Mouse (Mus musculus) c-Kit-positive CD71-positive TER-119-negative erythroid progenitor cells, embryonic 14.5 days (primary cell): ENCODE results near the gene Olfml1.

Experiments
- DNase-seq: peaks from one replicate; pipeline ENCODE4 v3.0.0-alpha.2; 2013; ENCODE audit warnings: low read depth

The Olfml1 gene

DNA sequence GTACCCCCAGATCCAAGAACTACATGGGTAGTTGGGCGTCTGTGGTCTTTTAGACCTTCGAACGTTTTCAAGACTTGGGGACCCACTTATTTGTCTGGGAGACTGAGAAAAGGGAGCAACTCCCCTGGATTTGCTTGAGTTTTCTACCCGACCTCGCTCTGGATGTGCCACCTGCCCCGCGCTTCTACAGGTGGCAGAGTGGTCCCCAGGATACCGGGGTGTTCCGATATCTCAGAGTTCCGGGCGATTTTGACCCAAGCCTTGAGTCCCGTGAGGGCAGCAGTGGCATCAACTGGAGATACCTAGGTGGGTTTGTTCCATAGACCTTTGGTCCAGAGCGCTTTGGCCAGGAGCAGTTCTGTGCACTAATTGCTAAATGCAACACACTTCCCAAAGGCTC, 28.2 kb downstream of the Olfml1 start:
- DNase-seq = no peak

DNA sequence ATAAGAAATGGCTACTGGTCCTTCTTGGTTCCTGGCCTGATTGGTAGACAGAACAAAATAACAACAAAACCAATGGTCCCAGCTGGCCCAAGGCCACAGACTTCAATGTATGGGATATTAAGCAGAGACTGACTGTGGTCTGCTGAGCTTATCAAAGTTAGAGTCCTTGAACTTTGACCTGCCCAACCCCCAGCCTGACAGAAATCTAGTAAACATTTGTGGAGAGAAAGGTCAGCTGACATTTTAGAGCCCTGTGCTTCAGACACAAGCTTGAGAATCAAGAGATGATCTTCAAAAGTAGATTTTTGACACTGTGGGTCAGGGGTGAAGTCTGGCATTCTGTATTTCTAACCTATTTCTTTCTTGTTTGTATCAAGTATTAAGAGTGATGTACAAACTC, 29.5 kb downstream of the Olfml1 start:
- no peak for DNase-seq

DNA sequence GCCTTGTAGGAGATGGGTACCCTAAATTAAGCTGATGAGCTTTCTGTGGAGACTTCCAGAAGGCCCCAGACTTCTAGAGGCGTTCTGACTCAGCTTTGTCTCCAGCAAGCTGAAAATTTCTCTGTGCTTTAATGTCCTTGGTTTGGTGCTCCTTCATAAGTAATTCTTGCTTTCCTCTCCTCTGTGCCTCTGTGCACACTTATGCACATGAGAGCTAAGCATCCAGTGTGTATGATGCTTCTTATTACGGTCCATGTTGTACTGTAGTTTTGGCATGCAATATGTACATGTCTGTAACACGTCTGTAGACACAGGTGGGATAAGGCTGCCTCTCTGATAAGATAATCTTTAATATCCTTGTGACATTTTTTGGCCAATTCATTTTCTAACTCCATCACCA, 30.7 kb downstream of the Olfml1 start:
- DNase-seq = no peak

DNA sequence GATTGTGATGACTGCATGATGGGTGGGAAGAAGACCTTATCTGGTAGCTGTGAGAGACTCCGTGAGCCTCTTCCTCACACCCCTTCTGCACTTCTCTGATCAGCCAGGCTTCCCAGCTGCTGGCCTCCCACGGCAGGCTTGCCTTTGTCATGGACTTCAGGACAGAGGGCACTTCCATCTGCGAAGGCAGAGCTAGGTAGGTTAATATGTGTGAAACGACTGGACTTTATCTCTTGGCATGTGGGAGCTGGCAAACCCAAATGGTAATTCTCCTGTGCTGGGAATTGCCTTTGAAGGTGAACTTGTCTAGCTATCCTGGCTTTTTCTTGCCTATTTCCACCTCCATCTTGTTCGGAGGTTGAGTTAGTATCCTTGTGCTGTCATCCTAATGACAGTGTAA, 33.4 kb downstream of the Olfml1 start:
- DNase-seq = no peak

DNA sequence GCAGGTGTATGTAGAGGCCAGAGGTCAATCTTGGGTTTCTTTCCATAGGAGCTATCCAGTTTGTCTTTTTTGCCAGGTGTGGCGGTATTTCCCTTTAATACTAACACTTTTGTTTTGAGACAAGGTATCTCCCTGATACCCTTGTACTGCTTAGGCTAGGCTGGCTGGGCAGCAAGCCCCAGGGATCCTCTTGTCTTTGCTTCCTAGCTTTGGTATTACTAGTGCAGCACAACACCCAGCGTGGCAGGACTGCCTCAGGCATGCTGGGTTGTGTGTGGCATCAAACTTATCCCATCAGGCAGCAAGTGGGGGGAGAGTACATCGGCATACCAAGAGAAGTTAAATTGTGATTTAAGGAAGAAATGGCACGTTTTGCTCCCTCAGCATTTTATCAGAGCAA, 35.3 kb downstream of the Olfml1 start:
- DNase-seq = no peak

DNA sequence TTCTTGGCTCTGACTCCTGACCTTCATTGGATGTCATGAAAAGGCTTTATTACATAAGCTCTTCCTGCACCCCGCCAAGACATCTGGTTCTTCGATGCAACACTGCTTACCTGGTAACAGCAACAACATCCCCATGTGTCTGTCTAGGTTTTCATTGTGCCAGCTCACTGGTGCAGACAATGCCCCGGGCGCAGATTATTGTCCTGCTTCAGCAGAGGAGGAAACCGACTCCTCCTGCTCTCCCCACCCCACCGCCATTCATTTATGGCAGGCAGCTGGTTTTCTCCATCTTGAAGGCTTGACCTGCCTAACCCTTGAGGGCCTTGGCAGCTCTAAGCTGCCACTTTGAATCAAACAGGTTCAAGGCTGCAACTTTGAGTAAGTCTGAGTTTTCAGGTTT, 35.7 kb downstream of the Olfml1 start:
- no peak for DNase-seq

DNA sequence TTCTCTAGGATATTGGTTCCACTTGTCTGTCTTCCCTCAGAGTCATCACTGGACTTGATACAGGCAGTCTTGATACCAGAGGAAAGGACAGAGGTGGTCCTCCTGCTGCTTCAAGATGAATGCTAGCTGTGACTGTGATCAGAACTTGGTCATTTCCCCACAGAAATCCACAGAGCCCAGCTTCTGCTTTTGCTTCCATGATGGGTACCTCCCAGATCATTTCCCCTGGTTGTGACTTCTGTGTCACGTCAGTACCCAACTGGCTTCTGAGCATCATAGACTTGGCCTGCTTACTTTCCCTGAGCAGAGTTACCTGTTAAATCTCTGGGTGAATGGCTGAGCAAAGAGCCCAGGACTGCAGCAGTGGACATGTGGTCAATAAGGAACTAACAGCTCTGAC, 40.5 kb downstream of the Olfml1 start:
- no peak for DNase-seq

DNA sequence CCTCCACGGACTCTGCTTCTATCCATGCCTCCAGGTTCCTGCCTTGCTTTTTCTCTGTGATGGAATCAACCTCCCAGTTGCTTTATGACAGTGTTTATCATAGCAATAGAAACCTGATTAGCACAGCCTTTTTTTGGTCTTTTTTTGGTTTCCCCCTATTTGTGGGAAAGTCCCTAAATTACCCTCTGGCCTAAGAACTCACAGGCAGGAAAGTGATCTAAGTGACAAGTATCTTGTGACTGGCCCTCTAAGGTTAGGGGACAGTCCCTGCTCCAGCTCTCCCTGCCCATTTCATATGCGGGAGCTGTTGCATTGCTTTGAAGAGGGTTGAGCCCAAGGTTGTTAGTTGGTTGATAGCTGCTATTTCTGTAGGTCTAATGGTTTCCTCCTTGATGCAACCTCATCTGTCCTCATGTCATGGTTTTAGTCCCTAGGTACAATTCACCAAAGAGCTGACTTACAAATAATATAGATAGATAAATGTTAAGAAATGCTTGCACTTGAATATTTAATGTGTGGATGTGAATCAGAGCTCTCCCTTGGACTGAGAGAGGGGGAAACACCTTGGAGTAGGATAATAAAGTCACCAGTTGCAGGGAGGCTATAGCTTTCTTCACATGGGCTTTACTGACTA, 42.5 kb downstream of the Olfml1 start:
- DNase-seq = no peak

DNA sequence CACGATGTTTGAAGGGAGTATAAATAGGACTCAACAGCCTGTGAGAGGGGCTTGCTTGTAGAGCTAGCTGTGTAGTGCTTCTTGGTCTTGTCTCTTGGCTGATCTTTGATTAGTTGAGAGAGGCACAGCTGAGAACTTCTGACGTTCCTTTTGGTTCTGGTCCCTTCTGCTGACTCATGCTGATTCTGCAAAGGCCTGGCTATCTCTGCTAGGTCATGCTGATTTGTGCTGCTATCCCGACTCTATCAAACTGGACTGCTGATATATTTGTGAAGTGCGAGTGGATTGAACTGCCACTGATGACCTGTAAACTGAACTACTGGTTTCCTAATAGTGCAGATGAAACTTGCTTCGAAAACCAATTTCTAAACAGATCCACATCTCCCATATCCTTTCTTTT, 43.6 kb downstream of the Olfml1 start:
- DNase-seq = no peak

DNA sequence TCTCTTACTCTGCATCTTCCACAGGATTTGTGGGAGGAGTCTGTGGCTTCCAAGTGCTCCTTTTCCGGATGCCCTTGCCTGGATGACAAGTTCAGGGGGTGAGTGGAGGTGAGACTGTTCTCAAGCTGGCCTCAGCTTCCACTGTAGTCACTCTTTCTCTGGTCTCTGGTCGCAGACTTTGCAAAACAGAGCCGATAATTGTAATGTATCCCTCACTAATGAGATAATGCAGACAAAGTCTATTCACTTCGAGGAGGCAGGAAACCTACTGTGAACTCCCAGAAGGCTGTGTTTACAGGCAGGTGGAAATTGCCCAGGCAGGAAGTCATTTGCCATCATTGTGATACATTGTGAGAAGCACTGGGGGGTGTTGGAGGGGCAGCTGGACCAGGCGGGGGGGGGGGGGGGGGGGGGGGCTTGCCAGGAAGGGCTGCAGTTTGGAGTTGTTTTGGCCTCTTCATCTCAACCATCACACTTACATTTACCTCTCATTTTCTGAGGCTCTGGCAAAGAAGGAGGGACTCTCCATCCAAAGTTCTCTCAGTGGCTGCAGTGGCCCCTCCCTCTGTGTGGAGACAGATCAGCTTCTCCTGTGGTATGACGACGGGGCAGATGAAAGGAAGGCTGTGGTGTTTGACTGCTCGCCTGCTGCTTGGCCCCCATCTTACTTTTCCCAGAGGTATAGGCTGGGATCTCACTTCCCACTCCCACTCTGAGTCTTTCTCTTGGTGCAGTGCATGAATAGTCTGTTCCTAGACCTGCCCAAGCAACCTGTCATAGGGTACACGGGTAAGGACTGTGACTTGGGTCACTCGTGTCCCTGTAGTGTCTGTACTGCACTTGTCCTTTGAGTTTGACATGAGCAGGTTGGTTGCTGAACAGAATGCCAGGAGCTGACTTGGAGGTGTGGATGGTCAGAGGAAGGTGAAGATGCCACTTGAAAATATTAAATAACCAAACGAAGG, 51.1 kb downstream of the Olfml1 start:
- no peak for DNase-seq

DNA sequence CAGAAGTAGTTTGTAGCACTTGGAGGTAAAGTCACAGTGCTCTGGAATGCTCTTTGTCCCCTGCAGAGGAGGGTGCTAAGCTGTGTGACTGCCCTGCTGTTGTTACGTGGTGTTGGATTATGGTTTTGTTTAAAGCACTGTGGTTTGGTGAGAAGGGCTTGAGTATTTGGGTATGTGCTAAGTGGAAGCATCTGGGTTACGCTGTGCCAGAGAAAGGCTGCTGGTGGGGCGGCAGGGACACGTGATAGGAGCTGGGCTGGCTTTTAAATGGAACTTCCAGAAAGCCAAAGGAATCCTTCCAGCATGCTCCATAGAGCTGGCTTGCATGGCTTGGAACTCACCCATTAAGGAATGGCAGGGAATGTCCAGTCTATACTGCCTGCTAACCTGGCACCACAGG, 52.0 kb downstream of the Olfml1 start:
- DNase-seq = no peak

DNA sequence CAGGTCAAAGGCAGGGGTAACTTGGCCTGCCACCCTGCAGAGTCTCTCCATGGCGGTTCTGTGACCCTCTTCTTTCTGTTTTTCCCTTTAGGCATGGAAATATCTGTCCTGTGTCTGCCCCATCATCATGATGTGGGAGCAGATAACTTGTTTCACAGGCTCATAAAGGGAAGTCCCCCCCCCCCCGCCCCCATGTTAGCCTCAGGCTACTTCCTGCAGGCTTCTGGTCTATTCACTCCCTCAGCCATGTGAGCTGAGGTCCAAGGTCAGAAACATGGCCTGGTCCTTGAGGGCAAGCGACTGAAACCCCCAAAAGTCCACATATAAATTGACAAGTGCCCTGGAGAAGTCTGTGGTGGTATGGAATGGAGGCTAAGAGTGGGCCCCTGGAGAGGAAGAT, 52.9 kb downstream of the Olfml1 start:
- no peak for DNase-seq

DNA sequence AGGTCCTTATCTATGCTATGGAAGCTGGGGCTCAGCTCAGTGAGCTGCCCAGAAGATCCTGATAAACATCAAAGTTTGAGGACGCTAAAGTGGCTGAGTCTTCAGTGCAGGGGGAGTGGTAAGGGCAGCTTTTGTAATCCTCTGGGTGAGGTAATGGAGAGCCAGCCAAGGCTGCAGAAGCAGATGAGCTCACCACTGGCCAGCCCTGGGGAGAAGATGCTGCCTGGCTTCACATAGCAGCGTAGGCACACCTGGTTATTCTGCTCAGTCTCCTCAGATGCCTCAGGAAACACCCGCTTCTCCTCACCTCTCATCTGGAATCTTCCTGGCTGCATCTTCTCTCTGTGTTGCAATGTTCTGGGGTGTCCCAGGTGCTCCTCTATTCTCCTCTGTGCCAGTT, 57.2 kb downstream of the Olfml1 start:
- DNase-seq = no peak

DNA sequence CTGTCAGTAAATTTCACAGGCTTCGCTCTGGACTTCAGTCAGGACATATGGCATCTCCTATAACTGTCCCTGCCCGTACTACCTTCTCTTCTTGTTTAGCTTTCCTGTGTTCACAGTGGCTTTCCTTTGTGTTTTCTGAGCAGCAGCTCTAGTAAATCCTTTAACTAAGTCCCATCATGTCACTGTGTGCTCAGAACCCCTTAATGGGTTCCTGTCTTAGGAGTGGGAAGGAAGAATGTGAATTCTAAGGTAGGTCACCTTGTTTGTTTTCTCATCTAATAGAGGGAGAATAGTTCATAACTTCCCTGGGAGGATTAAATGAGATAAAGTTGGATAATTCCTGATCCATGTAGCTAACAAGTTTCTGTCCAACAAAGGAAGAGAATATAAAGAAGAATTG, 57.8 kb downstream of the Olfml1 start, which contains the start of gene 5330417H12Rik:
Gene 5330417H12Rik (minus strand): TSS at position 101 of the 400 bp plus-strand sequence.
- no peak for DNase-seq

DNA sequence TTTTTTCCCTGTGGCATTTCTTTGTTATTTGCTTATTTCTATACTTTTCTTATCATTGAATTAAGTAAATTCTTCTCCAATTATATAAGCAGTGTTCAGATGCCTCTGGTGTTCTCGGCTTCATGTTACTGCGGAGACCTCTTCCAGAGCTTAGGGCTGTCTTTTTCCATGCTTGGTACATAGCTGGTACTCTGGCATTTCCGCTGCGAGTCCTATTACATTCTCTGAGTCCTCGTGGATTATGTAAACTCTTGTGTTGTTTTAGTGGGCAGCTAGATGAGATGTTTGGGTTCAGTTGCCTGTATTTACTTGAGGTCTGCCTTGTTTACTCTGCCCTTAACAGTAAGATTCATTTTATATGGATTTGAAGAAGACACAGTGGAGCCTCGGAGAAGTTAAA, 58.5 kb downstream of the Olfml1 start:
- no peak for DNase-seq

DNA sequence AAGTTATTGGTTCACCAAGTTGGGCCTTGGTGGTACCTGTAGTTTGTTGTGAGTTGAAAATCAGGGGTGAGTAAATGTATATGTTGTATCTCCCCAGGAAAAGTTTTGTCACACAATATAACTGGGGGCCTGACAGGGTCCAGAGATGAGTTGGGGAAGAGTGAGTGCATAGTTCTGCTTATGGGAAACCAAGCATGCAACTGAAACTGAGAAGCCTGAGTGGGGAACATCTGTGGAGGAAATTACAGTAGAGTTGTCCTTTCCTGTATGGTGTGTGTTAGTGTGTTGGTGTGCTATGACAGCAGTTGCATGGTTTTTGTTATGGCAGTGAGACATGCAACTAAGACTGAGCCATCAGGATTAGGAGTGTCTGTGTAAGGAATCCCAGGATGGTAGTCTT, 61.1 kb downstream of the Olfml1 start:
- DNase-seq = no peak

DNA sequence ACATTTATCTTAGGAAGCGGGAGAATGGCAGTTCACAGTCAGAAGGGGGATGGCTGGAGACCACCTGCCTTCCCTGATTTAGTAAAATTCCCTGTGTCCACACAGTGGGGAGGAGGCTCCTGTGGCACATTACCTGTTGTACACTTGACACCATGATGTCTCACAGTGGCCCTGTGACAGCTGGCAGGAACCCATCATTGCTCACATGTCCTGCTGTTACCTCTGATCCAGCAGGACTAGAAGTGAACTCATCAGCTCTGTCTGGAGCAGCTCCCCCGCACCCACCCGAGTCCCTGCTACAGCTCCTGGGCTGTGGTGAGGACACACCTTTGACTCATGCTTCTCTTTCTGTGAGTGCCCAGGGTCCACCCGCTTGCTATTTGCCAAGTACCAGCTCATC, 66.0 kb downstream of the Olfml1 start:
- DNase-seq = no peak

DNA sequence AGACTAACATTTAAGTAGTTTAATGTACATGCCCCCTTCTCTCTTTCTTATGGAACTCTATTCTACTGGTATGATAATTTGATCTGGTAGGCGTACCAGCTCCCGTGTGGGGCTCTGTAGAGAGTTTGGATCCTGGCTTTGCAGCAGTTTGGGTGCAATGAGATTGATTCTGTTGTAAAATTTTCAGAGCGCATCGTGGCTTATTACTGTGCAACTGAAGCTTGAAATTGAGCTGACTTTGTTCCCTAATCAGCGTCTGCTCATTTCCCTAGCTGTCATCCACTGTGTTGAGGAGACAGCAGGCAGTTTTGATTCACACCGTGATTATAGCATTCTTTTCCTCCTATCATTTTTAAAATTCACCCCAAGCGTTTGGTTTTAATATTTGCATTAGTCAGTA, 70.2 kb downstream of the Olfml1 start:
- DNase-seq = no peak

DNA sequence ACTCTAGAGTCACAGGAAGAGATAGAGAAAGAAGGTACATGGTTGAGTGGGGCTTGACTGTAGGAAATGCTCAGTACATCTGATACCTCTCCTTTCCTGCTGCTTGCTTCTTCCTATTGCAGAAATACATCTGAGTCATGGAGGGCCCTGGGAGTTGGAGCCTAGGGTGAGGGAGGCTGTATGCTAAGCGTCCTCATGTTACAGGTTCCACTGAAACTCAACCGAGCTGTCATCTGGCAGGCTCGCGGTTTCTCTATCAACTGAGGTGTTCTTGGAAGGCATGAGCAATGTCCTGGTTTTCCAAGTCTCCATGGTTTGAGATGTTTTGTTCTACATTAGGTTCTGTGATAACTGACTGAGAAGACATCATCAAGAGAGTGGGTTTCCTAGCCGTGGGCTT, 70.8 kb downstream of the Olfml1 start:
- no peak for DNase-seq
